Mouse (Mus musculus) NIH3T3 (cell line): ENCODE results near the gene Sh3tc1.

Experiments used
- DNase-seq: peaks from one replicate; pipeline ENCODE4 v3.0.0-alpha.2; 2012; ENCODE audit warnings: low read depth

Gene Sh3tc1

DNA sequence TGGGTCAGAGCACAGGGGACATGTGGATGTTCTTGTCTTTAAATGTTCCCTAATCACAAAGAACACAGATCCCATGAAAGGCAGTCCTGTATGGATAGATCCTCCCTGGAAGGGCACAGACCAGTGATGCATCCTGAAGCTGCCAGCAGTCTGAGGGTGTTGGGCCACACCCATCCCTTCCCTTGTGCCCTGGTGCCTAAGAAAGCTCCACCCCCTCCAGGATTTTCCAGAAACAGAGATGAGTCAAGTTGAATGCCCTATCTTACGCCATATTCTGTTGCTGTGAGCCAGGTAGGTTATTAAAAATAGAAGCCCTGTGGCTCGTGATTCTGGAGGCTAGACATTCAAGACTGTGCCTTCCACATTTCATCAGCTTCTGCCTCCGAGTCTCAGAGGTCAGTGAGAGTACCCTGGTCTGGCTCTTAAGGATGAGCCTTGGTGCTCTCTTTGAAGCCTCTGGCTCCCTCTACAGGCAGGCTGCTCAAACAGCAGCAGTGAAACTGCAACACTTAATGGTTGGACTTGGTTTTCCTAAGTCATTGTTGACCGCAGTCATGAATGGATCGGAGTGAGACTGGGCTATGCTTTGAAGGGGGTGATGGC lies 15.4 kb upstream of the Sh3tc1 start:
- peak; percentile 74 for DNase-seq

GRCm38 (mm10) chr5:35751016-35751415 lies 11.2 kb upstream of the Sh3tc1 start:
- DNase-seq = no peak

GRCm38 (mm10) chr5:35750026-35750425 lies 10.2 kb upstream of the Sh3tc1 start:
- DNase-seq = no peak

GRCm38 (mm10) chr5:35749416-35749815 lies 9.6 kb upstream of the Sh3tc1 start:
- no peak for DNase-seq

DNA sequence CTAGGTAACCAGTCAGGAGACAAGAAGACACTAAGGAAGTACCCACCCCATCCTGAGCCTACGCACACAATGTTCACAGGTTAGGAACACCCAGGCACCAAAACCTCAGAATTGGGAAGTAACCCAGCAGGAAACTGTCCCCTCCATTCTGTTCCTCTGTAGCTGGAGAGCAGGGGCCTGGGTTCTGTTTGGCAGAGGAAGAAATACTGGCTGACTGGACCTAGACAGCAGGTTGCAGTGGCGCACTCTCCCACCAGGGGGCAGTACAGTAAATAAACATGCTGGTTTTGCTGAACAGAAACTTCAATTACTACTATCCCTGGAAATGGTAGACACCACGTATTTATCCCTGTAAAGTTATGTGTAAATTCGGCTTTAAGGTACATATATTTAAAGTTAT lies 7.1 kb upstream of the Sh3tc1 start:
- DNase-seq = peak; percentile 78

- no peak for DNase-seq
Measured at GRCm38 (mm10) chr5:35745406-35745805, 5.6 kb upstream of the Sh3tc1 start.

GRCm38 (mm10) chr5:35743990-35744722 lies 4.4 kb upstream of the Sh3tc1 start:
- no peak for DNase-seq

- peak; percentile 56 for DNase-seq
Measured at GRCm38 (mm10) chr5:35743238-35743951, 3.6 kb upstream of the Sh3tc1 start.

DNA sequence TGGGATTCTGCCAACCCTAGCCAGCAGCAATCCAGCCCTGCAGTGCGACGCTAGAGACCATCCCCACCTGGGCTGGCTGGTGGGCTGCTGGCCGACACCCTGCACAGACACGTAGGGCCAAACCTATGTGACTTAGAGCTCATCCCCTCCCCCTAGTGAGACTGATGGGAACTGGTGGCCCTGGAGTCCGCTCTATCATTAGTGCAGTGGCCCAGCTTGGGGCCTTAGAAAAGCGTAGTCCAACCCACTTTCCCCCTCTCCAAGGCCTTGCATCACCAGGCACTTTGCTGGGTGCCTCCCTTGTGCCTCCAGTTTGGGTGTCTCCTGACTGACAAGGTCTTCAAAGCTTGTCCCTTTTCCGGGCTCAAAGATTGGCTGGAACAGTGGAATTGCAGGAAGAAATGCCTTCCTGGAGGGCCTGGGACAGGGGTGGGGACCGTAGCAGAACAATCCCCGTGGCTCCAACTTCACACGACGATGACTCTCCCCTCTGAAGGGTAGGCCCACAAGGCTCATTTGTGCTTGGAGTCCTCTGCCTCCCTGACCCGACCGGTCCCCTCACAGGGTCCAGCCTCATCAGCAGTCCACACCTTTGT lies 1.5 kb upstream of the Sh3tc1 start:
- no peak for DNase-seq

GRCm38 (mm10) chr5:35740716-35741115 lies 929 bp upstream of the Sh3tc1 start:
- DNase-seq = no peak

- DNase-seq = no peak
Measured at GRCm38 (mm10) chr5:35739005-35739404, 782 bp downstream of the Sh3tc1 start.

- no peak for DNase-seq
Measured at GRCm38 (mm10) chr5:35737231-35737901, 2.4 kb downstream of the Sh3tc1 start.

- no peak for DNase-seq
Measured at GRCm38 (mm10) chr5:35733523-35733922, 6.3 kb downstream of the Sh3tc1 start.

DNA sequence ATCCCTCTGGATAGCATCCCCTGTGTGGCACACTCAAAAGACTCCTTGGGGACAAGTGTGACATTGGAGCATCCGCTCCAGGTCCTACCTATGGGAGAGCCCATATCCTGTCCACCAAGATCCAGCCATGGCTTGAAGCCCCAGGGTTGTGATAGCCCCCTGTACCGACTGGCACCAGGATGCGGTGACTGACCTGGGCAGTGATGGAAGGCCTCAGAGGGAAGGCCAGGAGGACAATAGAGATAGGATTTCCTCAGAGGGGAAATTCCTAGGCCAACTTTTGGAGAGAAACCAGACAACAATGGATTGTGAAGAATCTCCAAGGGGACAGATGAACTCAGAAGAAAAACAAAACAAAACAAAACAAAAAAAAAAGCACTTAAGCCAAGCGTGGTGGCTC lies 8.8 kb downstream of the Sh3tc1 start:
- DNase-seq = no peak

DNA sequence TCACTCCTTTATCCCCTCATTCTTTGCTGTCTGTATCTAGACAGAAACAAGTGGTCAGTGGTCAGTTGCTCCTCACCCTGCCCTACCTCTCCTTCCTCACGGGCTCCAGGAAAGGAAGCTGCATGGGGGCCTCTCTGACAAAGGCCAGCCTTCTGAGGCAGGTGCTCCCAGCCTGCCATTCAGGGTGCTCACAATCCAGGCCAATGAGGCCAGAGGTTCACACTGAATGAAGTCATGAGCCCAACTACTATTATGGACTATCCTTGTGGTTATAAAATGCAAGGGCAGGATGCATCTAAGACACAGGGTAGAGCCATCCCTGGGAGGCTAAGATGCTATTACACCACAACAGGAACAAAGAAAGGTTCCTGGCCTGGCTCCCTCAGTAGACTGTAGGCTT lies 9.2 kb downstream of the Sh3tc1 start:
- no peak for DNase-seq

- DNase-seq = no peak
Measured at GRCm38 (mm10) chr5:35729844-35730243, 9.9 kb downstream of the Sh3tc1 start.

DNA sequence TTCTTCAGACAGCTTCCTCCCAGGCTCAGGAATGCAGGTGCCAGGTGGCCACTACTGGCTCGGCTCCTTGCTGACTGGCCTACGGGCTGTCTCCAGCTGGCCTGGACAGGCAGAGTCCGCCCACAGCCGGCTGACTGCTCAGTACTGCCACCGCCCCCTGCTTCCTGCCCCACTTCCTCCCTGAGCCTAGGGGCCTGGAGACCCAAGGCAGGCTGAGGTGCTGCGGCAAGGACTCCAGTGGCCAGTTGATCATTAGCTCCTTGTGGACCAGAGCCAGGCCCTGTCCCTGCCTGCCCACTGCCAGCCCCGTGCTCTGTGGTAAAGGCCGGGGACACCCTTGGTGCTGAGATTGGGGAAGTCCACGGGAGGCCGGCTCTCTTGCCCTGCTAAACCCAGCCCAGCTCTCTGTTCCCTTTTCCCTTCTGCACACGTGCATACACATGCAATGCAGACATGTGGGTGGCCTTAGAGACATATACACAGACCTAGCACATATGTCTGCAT lies 10.8 kb downstream of the Sh3tc1 start:
- DNase-seq = no peak

GRCm38 (mm10) chr5:35728344-35728956 lies 11.3 kb downstream of the Sh3tc1 start:
- no peak for DNase-seq

- DNase-seq = no peak
Measured at GRCm38 (mm10) chr5:35727447-35727846, 12.3 kb downstream of the Sh3tc1 start.

GRCm38 (mm10) chr5:35725840-35726239 lies 13.9 kb downstream of the Sh3tc1 start:
- DNase-seq = no peak

DNA sequence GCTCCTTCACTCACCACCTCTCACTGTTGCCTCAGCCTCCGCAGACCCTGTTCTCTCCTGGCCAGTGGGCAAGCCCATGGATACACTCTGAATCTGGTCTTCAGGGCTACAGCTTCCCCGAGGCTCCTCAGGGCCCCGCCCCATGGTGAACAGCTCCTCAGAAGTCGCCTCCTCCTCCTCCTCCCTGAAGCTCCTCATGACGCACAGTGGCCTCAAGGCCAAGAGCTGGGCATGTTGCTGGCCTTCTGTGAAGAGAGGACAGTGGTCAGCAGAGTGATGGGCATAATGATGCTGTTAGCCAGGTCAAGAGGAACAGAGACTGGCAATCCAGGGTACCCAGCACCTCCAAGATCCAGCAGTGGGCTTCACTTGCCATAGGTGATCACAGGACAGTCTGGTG lies 15.9 kb downstream of the Sh3tc1 start:
- DNase-seq = no peak

DNA sequence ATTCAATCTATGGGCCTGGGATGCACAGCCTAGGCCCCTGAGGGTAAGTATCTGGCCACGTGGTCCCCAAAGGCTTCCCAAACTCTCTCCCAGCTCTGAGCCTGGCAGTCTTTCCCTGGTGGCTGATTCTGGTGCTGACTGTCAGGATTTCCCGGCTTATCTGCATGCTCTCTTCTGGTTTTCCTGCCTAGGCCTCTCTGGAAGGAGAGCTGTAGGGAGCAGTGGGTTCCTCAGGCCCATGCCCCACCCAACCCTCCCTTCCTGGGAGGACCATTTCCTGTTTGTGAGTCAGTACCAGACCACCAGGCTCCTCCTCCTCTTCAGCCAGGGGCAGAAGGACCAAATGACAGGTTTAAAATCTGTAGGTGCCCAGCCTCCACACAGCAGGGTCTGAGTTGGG lies 17.1 kb downstream of the Sh3tc1 start:
- peak; percentile 41 for DNase-seq
